In the genomic region with DNA sequence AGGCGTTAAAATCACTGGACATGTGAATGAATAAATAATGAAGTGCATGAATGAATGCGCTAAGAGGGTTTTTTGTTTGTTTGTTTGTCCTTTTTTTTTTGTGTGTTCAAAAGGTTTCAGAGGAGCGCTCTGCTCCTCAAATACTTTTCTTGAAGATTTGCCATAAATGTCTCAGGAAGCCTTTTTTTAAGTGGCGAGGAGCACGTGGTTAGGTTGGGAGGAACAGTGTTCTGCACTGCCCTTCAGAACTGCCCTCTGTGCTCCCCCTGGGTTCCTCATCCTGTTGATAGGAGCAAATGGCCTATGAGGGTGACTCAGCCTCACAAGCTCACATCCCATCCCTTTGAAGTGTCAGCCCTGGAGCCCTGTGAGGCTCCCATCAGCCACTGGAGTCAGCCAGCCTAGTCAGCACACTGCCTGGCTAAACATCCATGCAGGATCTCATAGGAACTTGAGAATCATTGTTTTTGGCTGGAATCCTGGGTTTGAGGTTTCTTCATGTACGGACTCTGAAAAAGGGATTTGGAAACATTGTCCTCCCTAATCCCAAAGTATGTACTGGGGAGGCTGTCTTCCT, we compare ENCODE assay signal across 9 mouse cellular contexts.
DNase-seq lines count a peak whose midpoint lies in the region; ATAC-seq lines count a peak whose summit lies in the region.
"Had no signal": no experiment of that assay in that cellular context is flagged by ENCODE, and none has a peak within 500 bp of the region (broad histone marks: within the 10 kb centered on the region; RNA-seq: fewer than 3 reads in every experiment).

No protein-coding gene starts in this region.

- no peak overlapping the region for H3K4me3 ChIP-seq in forebrain, embryonic 14.5 days (ENCODE audit: low read depth, low read length)
- no peak overlapping the region for H3K4me3 ChIP-seq in forebrain, embryonic 15.5 days
- no peak overlapping the region for H3K4me3 ChIP-seq in forebrain, embryonic 13.5 days
- no peak overlapping the region for H3K4me3 ChIP-seq in forebrain, embryonic 12.5 days (replicated peaks)

- intact Hi-C loops in gastrocnemius, postnatal 14 days (cut with DNase I; ENCODE audit: low total_unique reads) = no loop called here

- H3K36me3 ChIP-seq in forebrain, embryonic 14.5 days (ENCODE audit: control insufficient read depth, insufficient read depth, low read length) = no peaks in the 10 kb centered on the region
- H3K36me3 ChIP-seq in forebrain, embryonic 15.5 days = no peaks in the 10 kb centered on the region
- H3K36me3 ChIP-seq in forebrain, embryonic 13.5 days (ENCODE audit: poor library complexity, severe bottlenecking) = no peaks in the 10 kb centered on the region
- H3K36me3 ChIP-seq in forebrain, embryonic 12.5 days (replicated peaks) = no peaks in the 10 kb centered on the region

- DNase-seq in forebrain, embryonic 14.5 days (ENCODE audit: low spot score) = peak; percentile 8
- peak; percentile 6 for DNase-seq in lung, postnatal 36 days
- no peak for DNase-seq in lung, postnatal 14 days
- peak; percentile 31 for DNase-seq in gastrocnemius, postnatal 14 days
- DNase-seq in kidney, postnatal 4 days = peak; percentile 9 to 19
- DNase-seq: right cerebral cortex, postnatal 4 days had no signal

- ATAC-seq in forebrain, embryonic 14.5 days = no peak
- ATAC-seq in forebrain, embryonic 15.5 days (replicated peaks) = no peak
- no peak for ATAC-seq in forebrain, embryonic 13.5 days
- no peak for ATAC-seq in forebrain, embryonic 12.5 days (ENCODE audit: low FRiP score)

- no peak overlapping the region for H3K4me2 ChIP-seq in forebrain, embryonic 14.5 days (ENCODE audit: low read length)
- no peak overlapping the region for H3K4me2 ChIP-seq in forebrain, embryonic 15.5 days (replicated peaks)
- H3K4me2 ChIP-seq in forebrain, embryonic 13.5 days = no peak overlapping the region
- no peak overlapping the region for H3K4me2 ChIP-seq in forebrain, embryonic 12.5 days

- no peaks in the 10 kb centered on the region for H3K9me3 ChIP-seq in forebrain, embryonic 14.5 days (replicated peaks; ENCODE audit: control insufficient read depth, low read length)
- H3K9me3 ChIP-seq in forebrain, embryonic 15.5 days = no peaks in the 10 kb centered on the region
- H3K9me3 ChIP-seq in forebrain, embryonic 13.5 days (replicated peaks) = no peaks in the 10 kb centered on the region
- H3K9me3 ChIP-seq in forebrain, embryonic 12.5 days = no peaks in the 10 kb centered on the region

- H3K27ac ChIP-seq in forebrain, embryonic 14.5 days (ENCODE audit: low read depth, low read length) = no peak overlapping the region
- H3K27ac ChIP-seq in forebrain, embryonic 15.5 days (replicated peaks) = no peak overlapping the region
- no peak overlapping the region for H3K27ac ChIP-seq in forebrain, embryonic 13.5 days
- no peak overlapping the region for H3K27ac ChIP-seq in forebrain, embryonic 12.5 days

- no peaks in the 10 kb centered on the region for H3K4me1 ChIP-seq in forebrain, embryonic 14.5 days (ENCODE audit: control insufficient read depth, insufficient read depth, low read length)
- H3K4me1 ChIP-seq in forebrain, embryonic 15.5 days = no peaks in the 10 kb centered on the region
- no peaks in the 10 kb centered on the region for H3K4me1 ChIP-seq in forebrain, embryonic 13.5 days
- H3K4me1 ChIP-seq in forebrain, embryonic 12.5 days = no peaks in the 10 kb centered on the region

- H3K27me3 ChIP-seq in forebrain, embryonic 14.5 days (replicated peaks; ENCODE audit: control insufficient read depth, insufficient read depth, low read length) = no peaks in the 10 kb centered on the region
- H3K27me3 ChIP-seq in forebrain, embryonic 15.5 days = no peaks in the 10 kb centered on the region
- no peaks in the 10 kb centered on the region for H3K27me3 ChIP-seq in forebrain, embryonic 13.5 days
- no peaks in the 10 kb centered on the region for H3K27me3 ChIP-seq in forebrain, embryonic 12.5 days

- 72% methylated on average over 6 of the region's 6 CpGs for WGBS in forebrain, embryonic 14.5 days
- WGBS in forebrain, embryonic 15.5 days = 65% methylated on average over 6 of the region's 6 CpGs
- WGBS in forebrain, embryonic 13.5 days = 69% methylated on average over 6 of the region's 6 CpGs
- 74% methylated on average over 6 of the region's 6 CpGs for WGBS in forebrain, embryonic 12.5 days

- no peak overlapping the region for H3K9ac ChIP-seq in forebrain, embryonic 14.5 days (ENCODE audit: low read length)
- no peak overlapping the region for H3K9ac ChIP-seq in forebrain, embryonic 15.5 days (replicated peaks)
- H3K9ac ChIP-seq in forebrain, embryonic 13.5 days = no peak overlapping the region
- no peak overlapping the region for H3K9ac ChIP-seq in forebrain, embryonic 12.5 days
